Mouse (Mus musculus) myocyte (in vitro differentiated cells): ENCODE results near the gene Adamts4. TPM values are rescaled to one million over a fixed set of nuclear protein-coding genes. Genes with fewer than 3 reads are reported as not detected.

ENCODE experiments used
- H3K27me3 ChIP-seq: one replicate; pipeline ENCODE4 v1.6.1; 2011; ENCODE audit not compliant: control insufficient read depth, insufficient read depth, insufficient read length
- H3K36me3 ChIP-seq: one replicate; pipeline ENCODE4 v1.6.1; 2011; ENCODE audit not compliant: control insufficient read depth, insufficient read depth
- H3K4me2 ChIP-seq: one replicate; pipeline ENCODE4 v1.6.1; 2011; ENCODE audit warnings: low read depth, control low read depth
- H3K4me3 ChIP-seq: one replicate; pipeline ENCODE4 v1.5.1; 2011; ENCODE audit warnings: mild to moderate bottlenecking, control low read depth, moderate library complexity
- H3K79me2 ChIP-seq: one replicate; pipeline ENCODE4 v1.6.1; 2011; ENCODE audit not compliant: control insufficient read depth, insufficient read depth
- H3ac ChIP-seq: one replicate; pipeline ENCODE4 v1.6.1; 2011; ENCODE audit not compliant: control insufficient read depth, insufficient read length
- CEBPB ChIP-seq: IDR thresholded peaks from 2 replicates; pipeline ENCODE4 v1.6.1; 2011; ENCODE audit warnings: mild to moderate bottlenecking, moderate library complexity; ENCODE audit not compliant: poor library complexity, insufficient read depth, severe bottlenecking
- E2F4 ChIP-seq: IDR thresholded peaks from one replicate; pipeline ENCODE4 v1.6.1; 2011; ENCODE audit warnings: mild to moderate bottlenecking, control low read depth, moderate library complexity; ENCODE audit not compliant: insufficient read depth
- MAX ChIP-seq: IDR thresholded peaks from one replicate; pipeline ENCODE4 v1.6.1; 2011; ENCODE audit warnings: low read depth, mild to moderate bottlenecking, control low read depth
- MYOD1 ChIP-seq, 3 experiments: IDR thresholded peaks; one replicate each; pipeline ENCODE4 v1.6.1; 2011; ENCODE audit warnings: control low read depth in 2 of 3, low read depth in 2 of 3, mild to moderate bottlenecking in 2 of 3, moderate library complexity in 1 of 3; ENCODE audit not compliant: insufficient read length in 2 of 3, control insufficient read depth in 1 of 3
- MYOG ChIP-seq, 3 experiments: IDR thresholded peaks; one replicate each; pipeline ENCODE4 v1.6.1; 2011; ENCODE audit warnings: control low read depth in 2 of 3, low read depth in 2 of 3, mild to moderate bottlenecking in 2 of 3; ENCODE audit not compliant: insufficient read length in 2 of 3, control insufficient read depth in 1 of 3, insufficient read depth in 1 of 3
- POLR2A ChIP-seq: IDR thresholded peaks from one replicate; pipeline ENCODE4 v1.6.1; 2011; ENCODE audit warnings: low read depth, mild to moderate bottlenecking, control low read depth, moderate library complexity; ENCODE audit not compliant: insufficient read length
- POLR2AphosphoS2 ChIP-seq: IDR thresholded peaks from one replicate; pipeline ENCODE4 v1.6.1; 2011; ENCODE audit warnings: low read depth, control low read depth; ENCODE audit not compliant: insufficient read length
- REST ChIP-seq: IDR thresholded peaks from one replicate; pipeline ENCODE4 v1.6.1; 2011; ENCODE audit warnings: mild to moderate bottlenecking, control low read depth, moderate library complexity; ENCODE audit not compliant: insufficient read depth, insufficient read length
- TCF12 ChIP-seq: IDR thresholded peaks from one replicate; pipeline ENCODE4 v1.6.1; 2011; ENCODE audit warnings: mild to moderate bottlenecking, control low read depth; ENCODE audit not compliant: poor library complexity, insufficient read depth, severe bottlenecking
- TCF3 ChIP-seq: IDR thresholded peaks from one replicate; pipeline ENCODE4 v1.6.1; 2011; ENCODE audit warnings: low read depth, control low read depth; ENCODE audit not compliant: insufficient read length
- USF1 ChIP-seq: IDR thresholded peaks from one replicate; pipeline ENCODE4 v1.6.1; 2011; ENCODE audit warnings: low read depth, mild to moderate bottlenecking, control low read depth, moderate library complexity
- polyA plus RNA-seq: library from polyadenylated mRNA; unstranded; fragments of >200 nt; fragmentation: generic; extraction: Trizol; gene quantifications from one replicate; pipeline ENCODE4 v1.2.1, GENCODE M21; 2012; ENCODE audit warnings: missing spikeins

The Adamts4 gene
- polyA plus RNA-seq, 1 experiment = 15.0 TPM

DNA sequence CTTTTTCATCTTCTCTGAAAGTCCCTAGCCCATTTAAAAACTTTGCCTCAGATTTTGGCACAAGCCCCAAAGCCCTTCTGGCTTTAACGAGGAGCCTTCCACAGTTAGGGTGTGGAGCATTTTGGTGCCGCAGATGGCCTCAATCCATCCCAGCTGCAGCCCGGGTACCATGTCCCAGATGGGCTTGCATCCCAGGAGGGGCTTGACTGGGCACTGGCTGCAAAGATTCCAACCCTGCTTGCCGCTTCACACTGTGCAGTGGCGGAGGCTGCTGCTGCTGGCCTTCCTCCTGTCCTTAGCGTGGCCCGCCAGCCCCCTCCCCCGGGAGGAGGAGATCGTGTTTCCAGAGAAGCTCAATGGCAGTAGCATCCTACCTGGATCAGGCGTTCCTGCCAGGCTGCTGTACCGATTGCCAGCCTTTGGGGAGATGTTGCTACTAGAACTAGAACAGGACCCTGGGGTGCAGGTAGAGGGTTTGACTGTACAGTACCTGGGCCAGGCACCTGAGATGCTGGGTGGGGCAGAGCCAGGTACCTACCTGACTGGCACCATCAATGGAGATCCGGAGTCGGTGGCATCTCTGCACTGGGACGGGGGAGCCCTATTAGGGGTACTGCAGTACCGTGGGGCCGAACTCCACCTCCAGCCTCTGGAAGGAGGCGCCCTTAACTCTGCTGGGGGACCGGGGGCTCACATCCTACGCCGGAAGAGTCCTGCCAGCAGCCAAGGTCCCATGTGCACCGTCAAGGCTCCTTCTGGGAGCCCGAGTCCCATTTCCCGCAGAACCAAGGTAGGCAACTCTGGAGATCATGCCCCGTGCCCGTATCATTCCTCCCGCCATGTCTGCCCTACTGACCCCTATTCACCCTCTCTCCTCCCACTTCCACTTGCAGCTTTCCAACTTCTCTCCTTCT, 716 bp downstream of the Adamts4 start, which contains the start of gene Ndufs2:
Gene Ndufs2 (minus strand): TSS at position 709 of the 914 bp plus-strand sequence.
- Histone ChIP-seq H3K36me3 (no peaks in the 10 kb centered on the region), H3K4me2 (peak within 1 kb of the TSS; percentile 78), H3K27me3 (no peaks in the 10 kb centered on the region), H3K79me2 (peaks cover 10% of the 10 kb centered on the region), H3ac (no peak within 1 kb of the TSS), H3K4me3 (peak within 1 kb of the TSS; percentile 51)
- TF ChIP-seq POLR2A (peak; percentile 44), POLR2AphosphoS2 (no peak), TCF12 (no peak), TCF3 (no peak), MAX (no peak), CEBPB (no peak), USF1 (no peak), MYOD1 (IDR thresholded peaks at IDR 0.05; ENCODE audit: control insufficient read depth in 1 of 3, insufficient read length in 2 of 3, low read depth in 2 of 3) (no peak), MYOG (IDR thresholded peaks at IDR 0.05; ENCODE audit: control insufficient read depth in 1 of 3, insufficient read depth in 1 of 3, insufficient read length in 2 of 3, low read depth in 2 of 3) (peak in 1 of 3 experiments; percentile 37)

- no peaks in the 10 kb centered on the region for H3K36me3 ChIP-seq
Observed at GRCm38 (mm10) chr1:171251594-171252324, 1.5 kb downstream of the Adamts4 start.

DNA sequence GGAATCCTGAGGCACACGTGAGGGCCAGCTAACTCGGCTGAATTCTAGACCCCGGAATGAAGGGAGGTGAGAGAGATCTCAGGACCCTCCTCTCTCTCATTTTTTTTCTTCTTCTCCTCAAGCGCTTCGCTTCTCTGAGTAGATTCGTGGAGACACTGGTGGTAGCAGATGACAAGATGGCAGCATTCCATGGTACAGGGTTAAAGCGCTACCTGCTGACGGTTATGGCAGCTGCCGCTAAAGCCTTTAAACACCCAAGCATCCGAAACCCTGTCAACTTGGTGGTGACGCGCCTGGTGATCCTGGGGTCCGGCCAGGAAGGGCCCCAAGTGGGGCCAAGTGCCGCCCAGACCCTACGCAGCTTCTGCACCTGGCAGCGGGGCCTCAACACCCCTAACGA, 2.2 kb downstream of the Adamts4 start:
- Histone ChIP-seq H3ac (no peak overlapping the region), H3K4me3 (peak overlapping the region; percentile 51), H3K79me2 (no peaks in the 10 kb centered on the region), H3K4me2 (peak overlapping the region; percentile 78), H3K27me3 (no peaks in the 10 kb centered on the region), H3K36me3 (no peaks in the 10 kb centered on the region)
- no peak for TF ChIP-seq MYOD1 (IDR thresholded peaks at IDR 0.05; ENCODE audit: control insufficient read depth in 1 of 3, insufficient read length in 2 of 3, low read depth in 2 of 3)
- TF ChIP-seq REST = no peak
- TF ChIP-seq USF1 = no peak

More at GRCm38 (mm10) chr1:171251594-171252324, 1.5 kb downstream of the Adamts4 start:
- Histone ChIP-seq H3K27me3 (no peaks in the 10 kb centered on the region), H3K79me2 (peaks cover 2% of the 10 kb centered on the region), H3K4me2 (peak overlapping the region; percentile 78), H3ac (no peak overlapping the region), H3K4me3 (peak overlapping the region; percentile 51)
- TF ChIP-seq POLR2A = peak; percentile 60
- peak in 1 of 3 experiments; percentile 12 for TF ChIP-seq MYOD1 (IDR thresholded peaks at IDR 0.05; ENCODE audit: control insufficient read depth in 1 of 3, insufficient read length in 2 of 3, low read depth in 2 of 3)
- TF ChIP-seq MYOG (IDR thresholded peaks at IDR 0.05; ENCODE audit: control insufficient read depth in 1 of 3, insufficient read depth in 1 of 3, insufficient read length in 2 of 3, low read depth in 2 of 3) = peak in 1 of 3 experiments; percentile 34
- TF ChIP-seq MAX = no peak
- TF ChIP-seq POLR2AphosphoS2 = peak; percentile 49
- no peak for TF ChIP-seq E2F4

GRCm38 (mm10) chr1:171256095-171256818, 6.0 kb downstream of the Adamts4 start:
- H3K4me2 ChIP-seq = no peak overlapping the region
- H3K36me3 ChIP-seq = no peaks in the 10 kb centered on the region
- TF ChIP-seq TCF3 (no peak), MYOD1 (IDR thresholded peaks at IDR 0.05; ENCODE audit: control insufficient read depth in 1 of 3, insufficient read length in 2 of 3, low read depth in 2 of 3) (peak in 1 of 3 experiments; percentile 35), MAX (no peak), MYOG (IDR thresholded peaks at IDR 0.05; ENCODE audit: control insufficient read depth in 1 of 3, insufficient read depth in 1 of 3, insufficient read length in 2 of 3, low read depth in 2 of 3) (peak in 2 of 3 experiments; percentile 10 to 32)
- no peak overlapping the region for H3K4me3 ChIP-seq
- H3K79me2 ChIP-seq = no peaks in the 10 kb centered on the region
- no peaks in the 10 kb centered on the region for H3K27me3 ChIP-seq
- no peak overlapping the region for H3ac ChIP-seq

- TF ChIP-seq USF1 (no peak), TCF3 (no peak), REST (no peak), MAX (no peak), E2F4 (no peak), POLR2A (no peak), CEBPB (no peak), POLR2AphosphoS2 (no peak), TCF12 (no peak)
- H3K27me3 ChIP-seq = no peaks in the 10 kb centered on the region
- H3K4me3 ChIP-seq = no peak overlapping the region
- no peaks in the 10 kb centered on the region for H3K36me3 ChIP-seq
- no peaks in the 10 kb centered on the region for H3K79me2 ChIP-seq
- H3K4me2 ChIP-seq = no peak overlapping the region
- no peak overlapping the region for H3ac ChIP-seq
Observed at GRCm38 (mm10) chr1:171256937-171257548, 6.8 kb downstream of the Adamts4 start.
